Mouse (Mus musculus): ENCODE results near the gene Rbms3.

Rbms3 gene

DNA sequence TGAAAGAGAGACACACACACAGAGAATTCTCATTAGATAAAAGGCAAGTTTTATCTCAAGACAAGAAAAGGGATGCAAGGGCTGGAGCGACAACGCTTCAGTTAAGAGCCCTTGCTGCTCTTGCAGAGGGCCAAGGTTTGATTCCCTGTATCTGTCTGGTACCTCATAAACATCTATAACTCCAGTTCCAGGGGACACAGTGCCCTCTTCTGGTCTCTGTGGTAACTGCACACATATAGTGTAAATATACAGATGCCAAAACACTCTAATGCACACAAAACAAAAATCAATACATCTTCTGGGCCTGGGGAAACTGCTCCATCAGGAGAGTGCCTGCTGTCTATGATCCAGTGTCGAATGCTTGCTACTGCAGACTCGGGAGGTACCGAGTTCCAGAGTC, 145.3 kb downstream of the Rbms3 start:
- DNase-seq (ENCODE audit: low read depth, low spot score): peak; percentile 56

DNA sequence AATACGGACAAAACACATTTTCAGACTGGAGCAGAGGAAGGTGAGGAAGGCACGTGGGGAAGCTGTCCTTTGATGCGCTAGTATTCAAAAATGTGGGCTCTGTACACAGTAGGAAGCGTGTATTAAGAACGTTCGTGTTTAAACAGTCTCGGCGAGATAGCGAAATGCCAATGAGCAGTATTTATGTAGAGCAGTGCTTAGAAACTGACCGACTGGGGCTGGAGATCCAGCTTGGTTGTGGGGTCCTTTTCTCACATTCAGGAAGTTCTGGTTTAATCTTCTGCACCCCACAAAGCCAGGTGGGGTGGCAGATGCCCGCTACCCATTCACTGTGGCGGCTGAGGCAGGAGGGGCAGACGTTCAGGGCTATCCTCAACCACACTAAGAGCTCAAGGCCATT, 153.0 kb downstream of the Rbms3 start:
- no peak for DNase-seq (ENCODE audit: low read depth, low spot score)

DNA sequence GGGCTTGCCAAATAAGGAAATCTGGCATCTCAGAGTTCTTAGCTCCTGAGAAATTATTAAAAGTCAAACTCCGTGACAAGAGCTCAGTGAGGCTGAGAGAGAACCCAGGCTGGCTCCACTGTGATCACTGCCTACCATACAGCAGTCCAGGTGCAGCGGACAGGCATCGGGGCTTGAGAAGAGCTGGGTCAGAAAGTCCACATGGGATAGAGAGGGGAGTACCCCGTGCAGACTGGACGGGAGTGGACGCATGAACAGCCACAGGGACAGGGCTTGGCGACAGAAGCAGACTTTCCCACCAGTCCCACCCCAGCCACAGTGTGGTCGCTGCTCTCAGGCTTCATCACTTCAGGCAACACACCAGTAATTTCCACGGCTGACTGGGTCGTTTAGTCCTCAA, 176.9 kb downstream of the Rbms3 start:
- no peak for DNase-seq (ENCODE audit: low read depth, low spot score)

GRCm38 (mm10) chr9:117442611-117443010, 187.1 kb downstream of the Rbms3 start:
- DNase-seq (ENCODE audit: low read depth, low spot score): no peak

GRCm38 (mm10) chr9:117435856-117436255, 193.9 kb downstream of the Rbms3 start:
- no peak for DNase-seq (ENCODE audit: low read depth, low spot score)

DNA sequence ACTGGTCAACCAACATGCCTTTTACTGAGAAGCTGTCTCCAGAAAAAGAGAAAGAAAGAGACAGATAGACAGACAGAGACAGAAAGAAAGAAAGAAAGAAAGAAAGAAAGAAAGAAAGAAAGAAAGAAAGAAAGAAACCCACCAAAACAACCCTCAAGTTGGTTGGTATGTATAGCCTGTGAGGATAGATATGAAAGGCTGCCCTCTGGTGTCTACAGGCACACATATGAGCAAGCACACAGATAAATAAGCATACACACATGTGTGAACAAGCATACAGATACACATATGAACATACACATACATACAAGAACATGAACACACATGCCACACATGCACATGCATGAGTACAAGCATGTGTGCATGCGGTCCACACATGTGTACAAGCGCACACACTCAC, 199.0 kb downstream of the Rbms3 start:
- DNase-seq (ENCODE audit: low read depth, low spot score): no peak

DNA sequence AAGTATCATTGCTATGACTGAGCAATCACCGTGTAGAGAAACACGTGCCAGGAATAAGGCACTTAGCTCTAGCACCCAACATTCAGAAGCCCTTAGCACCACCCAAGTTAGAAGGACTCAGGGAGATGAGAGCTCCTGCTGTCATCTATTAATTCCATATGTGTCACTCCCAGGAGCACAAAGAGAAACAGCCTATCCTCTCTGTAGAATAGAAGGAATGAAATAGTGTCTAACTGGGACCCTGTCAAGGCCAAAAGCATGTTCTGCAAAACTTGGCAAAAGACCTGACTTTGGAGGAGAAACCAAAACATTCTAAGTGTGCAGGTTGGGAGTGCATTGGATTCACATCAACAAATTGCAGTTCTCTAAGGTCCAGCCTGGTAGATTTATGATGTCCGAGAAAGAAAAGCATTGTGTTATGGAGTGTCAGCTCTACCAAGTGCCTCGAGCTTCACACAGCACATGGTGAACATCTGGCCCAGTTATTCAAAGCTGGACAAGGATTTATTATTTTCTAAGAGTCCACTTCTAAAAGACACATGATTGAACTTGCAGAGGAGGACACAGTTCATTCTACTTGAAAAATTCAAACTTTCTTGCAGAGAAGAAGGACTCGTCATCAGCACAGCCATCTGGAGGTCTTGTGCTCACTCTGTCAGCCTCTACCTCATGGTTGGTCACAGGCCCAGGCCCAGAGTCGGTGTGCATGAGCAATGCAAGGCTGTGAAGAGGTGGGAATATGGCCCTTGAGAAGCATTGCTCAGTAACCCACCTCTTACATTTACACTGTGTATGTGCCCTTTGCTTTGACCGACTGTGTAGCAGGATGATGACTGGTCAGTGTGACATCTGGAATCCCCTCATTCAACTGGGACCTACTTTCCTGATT, 200.3 kb downstream of the Rbms3 start:
- no peak for DNase-seq (ENCODE audit: low read depth, low spot score)

GRCm38 (mm10) chr9:117423259-117423658, 206.5 kb downstream of the Rbms3 start:
- DNase-seq (ENCODE audit: low read depth, low spot score): no peak

- no peak for DNase-seq (ENCODE audit: low read depth, low spot score)
Observed at GRCm38 (mm10) chr9:117419874-117420485, 209.7 kb downstream of the Rbms3 start.

DNA sequence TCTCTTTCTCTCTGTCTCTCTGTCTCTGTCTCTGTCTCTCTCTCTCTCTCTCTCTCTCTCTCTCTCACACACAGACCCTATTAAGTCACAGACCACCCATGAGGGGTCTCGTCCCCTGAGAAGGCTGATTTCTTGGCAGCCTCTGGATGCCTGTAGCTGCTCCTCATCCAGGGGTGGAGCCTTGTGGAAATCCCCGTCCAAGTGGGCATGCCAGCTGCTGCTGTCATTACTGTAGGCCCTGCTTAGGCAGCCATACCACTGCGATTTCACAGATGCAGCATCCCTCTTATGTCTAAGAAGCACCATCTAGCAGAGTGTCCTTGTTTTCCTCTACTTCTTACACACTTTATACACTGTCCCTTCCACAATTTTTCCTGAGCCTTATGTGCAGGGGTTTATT, 216.5 kb downstream of the Rbms3 start:
- no peak for DNase-seq (ENCODE audit: low read depth, low spot score)

GRCm38 (mm10) chr9:117412584-117412983, 217.1 kb downstream of the Rbms3 start:
- no peak for DNase-seq (ENCODE audit: low read depth, low spot score)

GRCm38 (mm10) chr9:117404621-117405020, 225.1 kb downstream of the Rbms3 start:
- no peak for DNase-seq (ENCODE audit: low read depth, low spot score)

DNA sequence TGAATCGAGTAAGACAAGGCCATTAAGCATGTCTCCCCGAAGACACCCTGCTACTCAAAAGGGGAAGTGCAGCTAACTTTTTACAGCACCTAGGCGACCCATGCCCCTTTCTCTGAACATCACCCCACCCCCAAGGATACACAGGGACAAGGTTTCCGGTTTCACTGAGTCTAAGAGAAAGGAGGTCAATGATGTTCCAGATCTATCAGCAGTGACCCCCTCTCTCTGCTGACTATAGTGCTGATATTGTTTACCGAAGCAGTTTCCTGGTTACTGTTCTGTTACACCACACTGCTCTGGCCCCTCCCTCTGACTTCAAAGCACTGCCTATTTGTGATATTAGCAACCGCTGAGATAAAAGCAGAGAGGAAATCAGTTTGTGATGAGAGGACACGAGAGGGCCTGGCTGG, 229.4 kb downstream of the Rbms3 start:
- DNase-seq (ENCODE audit: low read depth, low spot score): no peak

DNA sequence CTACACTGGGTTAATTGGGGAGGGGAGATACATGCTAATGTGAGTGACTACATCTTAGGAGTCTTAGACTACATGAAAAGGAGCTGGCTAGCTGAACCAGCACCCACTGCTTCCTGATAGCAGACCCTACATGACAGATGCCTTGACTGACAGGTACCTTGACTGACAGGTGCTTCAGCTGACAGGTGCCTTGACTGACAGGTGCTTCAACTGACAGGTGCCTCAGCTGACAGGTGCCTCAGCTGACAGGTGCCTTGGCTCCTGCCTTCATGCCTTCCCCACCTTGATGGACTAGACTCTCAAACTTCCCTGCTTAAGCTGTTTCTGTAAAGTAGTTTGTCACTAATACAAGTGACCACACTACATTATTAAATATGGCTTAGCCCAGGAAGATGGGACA, 232.6 kb downstream of the Rbms3 start:
- no peak for DNase-seq (ENCODE audit: low read depth, low spot score)

- no peak for DNase-seq (ENCODE audit: low read depth, low spot score)
Observed at GRCm38 (mm10) chr9:117396586-117396985, 233.1 kb downstream of the Rbms3 start.

GRCm38 (mm10) chr9:117393626-117394525, 235.8 kb downstream of the Rbms3 start:
- DNase-seq (ENCODE audit: low read depth, low spot score): no peak

DNA sequence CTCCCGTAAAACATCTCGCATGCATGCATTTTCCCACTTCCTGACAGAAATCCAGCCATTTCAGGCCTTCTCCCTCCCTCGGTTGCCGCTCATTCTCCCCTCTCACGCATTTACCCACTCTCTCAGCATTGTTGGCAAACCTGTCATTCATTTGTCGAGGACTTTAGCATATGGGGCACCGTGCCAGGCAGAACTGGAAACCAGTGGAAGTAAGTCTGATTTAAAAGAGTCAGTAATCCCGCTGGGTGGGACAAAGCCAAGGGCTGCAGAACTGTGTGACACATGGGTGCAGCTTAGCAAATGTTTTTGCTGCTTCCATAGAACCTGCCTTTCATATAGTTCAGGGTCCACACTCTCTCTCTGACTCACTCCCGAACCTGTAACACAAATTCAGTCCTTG, 241.7 kb downstream of the Rbms3 start:
- no peak for DNase-seq (ENCODE audit: low read depth, low spot score)

- no peak for DNase-seq (ENCODE audit: low read depth, low spot score)
Observed at GRCm38 (mm10) chr9:117380876-117381275, 248.8 kb downstream of the Rbms3 start.

DNA sequence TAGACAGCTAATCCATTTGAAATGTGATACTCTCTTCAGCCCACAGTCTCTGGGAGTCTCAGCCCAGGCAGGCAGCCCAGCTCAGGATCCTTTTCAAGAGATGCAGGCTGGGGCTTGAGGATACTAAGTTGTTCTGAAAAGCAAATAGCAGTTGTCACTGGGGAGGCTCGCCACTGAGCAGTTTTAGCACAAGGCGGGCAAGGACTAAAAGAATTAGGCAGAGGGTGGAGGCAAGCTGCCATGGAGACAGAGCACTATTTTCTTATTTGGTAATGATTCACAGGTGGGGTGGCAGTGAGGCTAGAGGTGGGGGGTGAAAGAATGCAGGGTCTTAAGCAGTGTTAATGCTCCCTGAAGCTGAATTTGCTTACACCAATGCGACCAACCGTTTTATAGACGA, 249.6 kb downstream of the Rbms3 start:
- peak; percentile 11 for DNase-seq (ENCODE audit: low read depth, low spot score)

DNA sequence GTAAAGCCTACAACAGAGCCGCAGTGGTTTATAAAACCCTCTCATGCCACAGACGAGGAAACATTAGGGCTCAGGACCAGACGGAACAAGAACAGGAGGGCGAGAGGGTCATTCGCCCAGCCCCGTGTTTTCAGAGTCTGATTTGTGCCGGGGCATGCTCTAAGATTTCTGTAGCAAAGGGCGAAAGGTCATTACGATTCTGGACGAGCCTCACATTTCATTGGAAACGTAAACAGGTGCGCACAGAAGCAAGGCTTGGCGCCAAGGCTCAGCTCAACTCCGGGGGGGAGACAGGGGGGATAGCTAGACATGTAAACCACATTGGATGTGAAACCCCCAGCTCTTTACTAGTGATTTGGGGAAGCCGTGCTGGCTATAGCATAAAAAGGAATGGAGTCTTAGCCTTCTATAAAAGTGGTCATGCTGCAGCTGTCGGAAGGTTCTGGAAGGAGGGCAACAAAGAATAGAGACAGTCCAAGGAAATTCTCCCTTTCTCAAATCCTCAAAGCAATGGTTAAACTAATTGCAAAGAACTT, 250.2 kb downstream of the Rbms3 start:
- no peak for DNase-seq (ENCODE audit: low read depth, low spot score)

- no peak for DNase-seq (ENCODE audit: low read depth, low spot score)
Observed at GRCm38 (mm10) chr9:117378131-117378890, 251.4 kb downstream of the Rbms3 start.

Data from R1 (cell line).